Mouse (Mus musculus) layer of hippocampus, postnatal 36 days (tissue): ENCODE data around the gene Zfp266. TPM values are rescaled to one million over a fixed set of nuclear protein-coding genes. Genes with fewer than 3 reads are reported as not detected.
A peak's percentile ranks its signal among the peaks of the same experiment; 100 is the strongest.
"Not testable (repeated sequence)": the region's sequence is repeated elsewhere in the genome, so short reads cannot be mapped to it uniquely, and the experiment has no call there.

Source experiments
- DNase-seq, 2 experiments: peaks; one replicate each; pipeline ENCODE4 v3.0.0; 2022
- total RNA-seq, 2 experiments: library from RNA; stranded (reverse); gene quantifications; 2 replicates each; pipeline ENCODE4 v1.2.3; 2021

Zfp266 gene
- 10 to 100 TPM; 44.3 to 45.1 TPM for total RNA-seq

- peak; percentile 90 to 93 for DNase-seq
Measured at GRCm38 (mm10) chr9:20521306-20521957, at the start of gene Zfp266. Gene Zfp266, minus strand, starts transcription at chr9:20521417.

- DNase-seq, result not testable (repeated sequence)
Measured at GRCm38 (mm10) chr9:20565326-20566030, 44.3 kb upstream of the Zfp266 start.

GRCm38 (mm10) chr9:20562177-20562576 lies 41.0 kb upstream of the Zfp266 start:
- DNase-seq, result no peak

- no peak for DNase-seq
Measured at GRCm38 (mm10) chr9:20552698-20553097, 31.5 kb upstream of the Zfp266 start.

- no peak for DNase-seq
Measured at GRCm38 (mm10) chr9:20551781-20552275, 30.6 kb upstream of the Zfp266 start.

GRCm38 (mm10) chr9:20545151-20545550 lies 23.9 kb upstream of the Zfp266 start:
- no peak for DNase-seq

- peak; percentile 73 to 77 for DNase-seq
Measured at GRCm38 (mm10) chr9:20544070-20544821, 23.0 kb upstream of the Zfp266 start.

- DNase-seq, result no peak
Measured at GRCm38 (mm10) chr9:20543496-20543895, 22.3 kb upstream of the Zfp266 start.

- DNase-seq, result no peak
Measured at GRCm38 (mm10) chr9:20536598-20536997, 15.4 kb upstream of the Zfp266 start.

- no peak for DNase-seq
Measured at GRCm38 (mm10) chr9:20534326-20534926, 13.2 kb upstream of the Zfp266 start.

- no peak for DNase-seq
Measured at GRCm38 (mm10) chr9:20520531-20521210, 546 bp downstream of the Zfp266 start.

- DNase-seq, result no peak
Measured at GRCm38 (mm10) chr9:20519949-20520348, 1.3 kb downstream of the Zfp266 start.

GRCm38 (mm10) chr9:20518708-20519107 lies 2.5 kb downstream of the Zfp266 start:
- DNase-seq, result no peak

- no peak for DNase-seq
Measured at GRCm38 (mm10) chr9:20517727-20518126, 3.5 kb downstream of the Zfp266 start.

- DNase-seq, result no peak
Measured at GRCm38 (mm10) chr9:20514016-20514415, 7.2 kb downstream of the Zfp266 start.

- no peak for DNase-seq
Measured at GRCm38 (mm10) chr9:20512714-20513113, 8.5 kb downstream of the Zfp266 start.

GRCm38 (mm10) chr9:20511645-20512044 lies 9.6 kb downstream of the Zfp266 start:
- DNase-seq, result no peak

GRCm38 (mm10) chr9:20510346-20510745 lies 10.9 kb downstream of the Zfp266 start:
- DNase-seq, result no peak

GRCm38 (mm10) chr9:20509676-20510075 lies 11.5 kb downstream of the Zfp266 start:
- no peak for DNase-seq

GRCm38 (mm10) chr9:20504801-20505200 lies 16.4 kb downstream of the Zfp266 start:
- DNase-seq, result no peak

GRCm38 (mm10) chr9:20493281-20493680 lies 27.9 kb downstream of the Zfp266 start:
- peak in 1 of 2 experiments; percentile 17 for DNase-seq
